Mouse (Mus musculus) kidney, adult 18-20 months (tissue): ENCODE results near the gene Daam2.

Experiments
- DNase-seq: peaks from one replicate; pipeline ENCODE4 v3.0.0; 2021

The Daam2 gene

GRCm38 (mm10) chr17:49428751-49429415 lies 135.3 kb downstream of the Daam2 start:
- peak; percentile 42 for DNase-seq

- peak; percentile 96 for DNase-seq
Observed at GRCm38 (mm10) chr17:49428239-49428688, 135.9 kb downstream of the Daam2 start, which contains the start of gene Mocs1. Mocs1 (plus strand) TSS chr17:49428362.

GRCm38 (mm10) chr17:49427631-49428238 lies 136.4 kb downstream of the Daam2 start:
- no peak for DNase-seq

DNA sequence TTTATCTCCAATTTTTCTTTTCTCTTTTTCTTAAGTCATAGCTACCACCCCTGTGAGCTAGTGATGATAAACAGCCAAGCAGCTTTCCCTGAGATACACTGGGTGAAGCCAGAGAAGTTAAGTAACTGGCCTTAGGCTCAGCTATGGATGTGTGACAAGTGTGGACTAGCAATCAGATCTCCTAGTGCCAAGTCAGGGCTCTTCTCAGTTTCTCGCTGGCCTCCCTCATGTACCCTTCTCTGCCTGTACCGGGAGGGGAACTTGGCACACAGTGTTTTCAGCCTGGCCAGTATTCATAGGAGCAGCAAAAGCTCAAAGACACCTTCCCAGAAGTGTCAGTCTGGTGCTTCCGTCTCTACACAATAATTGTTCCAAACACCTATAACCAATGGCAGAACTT lies 140.3 kb downstream of the Daam2 start:
- DNase-seq = no peak

DNA sequence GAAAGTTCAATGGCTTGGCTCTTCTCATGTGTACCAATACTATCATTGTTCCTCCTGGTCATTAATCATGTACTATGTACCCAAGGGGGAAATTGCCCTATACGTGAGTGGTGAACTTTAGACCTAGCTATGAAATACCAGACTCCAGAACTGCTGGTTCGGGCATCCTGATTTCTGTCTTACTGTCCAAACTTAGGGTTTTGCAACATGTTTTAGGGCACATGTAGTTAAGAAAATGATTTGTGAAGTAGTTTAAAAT lies 141.1 kb downstream of the Daam2 start:
- no peak for DNase-seq

DNA sequence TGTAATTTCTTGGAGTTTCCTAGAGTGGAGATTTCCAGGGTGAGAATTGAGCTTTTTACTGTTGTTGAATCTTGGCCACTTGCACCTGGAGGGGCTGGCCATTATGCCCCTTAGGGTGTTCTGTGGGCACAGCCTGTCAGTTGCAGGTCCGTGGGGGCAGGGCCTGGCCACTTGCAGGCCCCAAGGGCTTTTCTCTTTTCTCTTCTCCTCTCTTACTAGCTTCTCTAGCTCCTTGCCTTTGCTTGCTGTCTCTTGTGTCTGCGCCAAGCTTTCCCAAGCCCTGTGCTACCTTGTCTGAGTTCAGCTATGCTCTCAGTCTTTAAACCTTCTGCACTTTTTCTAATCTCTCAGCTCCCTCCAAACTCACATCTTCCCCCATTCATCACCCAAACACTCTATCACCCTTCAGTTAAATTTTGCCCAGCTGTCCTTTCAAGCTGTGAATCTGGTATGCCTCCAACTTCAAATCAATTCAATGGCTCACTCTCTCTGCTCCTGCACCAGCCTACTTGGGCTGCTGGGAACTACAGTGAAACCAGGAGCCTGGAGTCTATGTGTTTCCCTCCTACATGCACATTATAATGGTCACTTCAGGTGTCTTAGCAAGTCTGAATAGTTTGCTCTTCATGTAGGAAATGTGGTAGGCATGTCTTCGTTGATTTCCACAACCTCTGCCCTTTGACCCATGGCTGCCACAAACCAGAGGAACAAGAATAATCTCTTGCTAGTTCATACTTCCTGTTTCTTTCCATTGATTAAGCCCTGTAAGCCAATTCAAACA lies 141.7 kb downstream of the Daam2 start:
- no peak for DNase-seq

DNA sequence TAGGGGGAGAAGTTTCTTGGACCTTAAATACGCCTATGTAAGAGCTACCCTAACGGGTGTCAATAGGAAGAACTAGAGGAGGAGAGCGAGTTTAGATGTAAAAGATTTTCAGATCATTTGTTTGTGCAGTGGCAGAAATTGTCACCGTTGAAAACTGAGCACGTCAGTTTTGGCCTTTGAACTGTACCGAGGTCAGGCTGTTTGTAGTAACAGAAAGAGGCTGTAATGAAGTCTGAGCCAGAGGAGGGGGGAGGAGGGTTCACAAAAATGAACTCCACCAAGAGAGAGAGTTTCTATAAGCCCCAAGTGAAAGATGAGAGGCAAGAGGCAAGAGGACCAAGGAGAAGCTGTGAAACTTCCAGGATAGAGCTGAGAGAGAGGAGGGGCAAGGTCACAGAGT lies 144.3 kb downstream of the Daam2 start:
- DNase-seq = no peak

DNA sequence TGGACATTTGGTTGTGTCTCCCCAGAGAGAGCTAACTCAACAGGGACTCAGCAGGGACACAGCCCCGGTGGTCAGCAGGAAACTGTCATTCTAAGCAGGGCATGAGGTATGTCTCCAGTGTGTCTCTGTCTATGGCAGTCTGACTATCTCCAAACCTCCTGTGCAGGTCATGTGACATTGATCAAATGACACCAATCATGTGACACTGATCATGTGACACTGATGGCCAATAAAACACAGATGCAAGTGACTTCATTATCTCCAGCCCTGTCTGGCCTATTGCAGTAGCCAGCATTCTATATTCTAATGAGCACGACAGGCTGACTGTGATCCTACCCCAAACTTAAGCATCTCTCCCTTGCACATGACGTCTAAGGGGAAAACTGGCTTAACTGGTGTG lies 147.9 kb downstream of the Daam2 start:
- no peak for DNase-seq

DNA sequence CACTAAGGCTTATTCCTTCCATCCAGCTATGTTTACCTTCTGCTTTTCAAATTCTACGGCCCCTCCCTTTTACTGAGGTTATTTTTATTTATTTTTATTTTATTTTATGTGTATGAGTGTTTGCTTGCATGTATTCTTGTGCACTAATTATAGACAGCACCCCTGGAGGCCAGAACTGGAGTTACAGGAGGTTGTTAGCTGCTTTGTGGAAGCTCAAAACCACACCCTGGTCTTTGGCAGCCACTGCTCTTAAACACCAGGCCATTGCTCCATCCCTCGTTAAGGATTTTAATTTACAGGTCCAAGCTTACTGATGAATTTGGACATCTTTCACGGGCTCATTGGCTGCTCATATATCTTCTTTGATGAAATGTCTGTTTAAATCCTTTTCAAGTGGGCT lies 150.6 kb downstream of the Daam2 start:
- DNase-seq = no peak

DNA sequence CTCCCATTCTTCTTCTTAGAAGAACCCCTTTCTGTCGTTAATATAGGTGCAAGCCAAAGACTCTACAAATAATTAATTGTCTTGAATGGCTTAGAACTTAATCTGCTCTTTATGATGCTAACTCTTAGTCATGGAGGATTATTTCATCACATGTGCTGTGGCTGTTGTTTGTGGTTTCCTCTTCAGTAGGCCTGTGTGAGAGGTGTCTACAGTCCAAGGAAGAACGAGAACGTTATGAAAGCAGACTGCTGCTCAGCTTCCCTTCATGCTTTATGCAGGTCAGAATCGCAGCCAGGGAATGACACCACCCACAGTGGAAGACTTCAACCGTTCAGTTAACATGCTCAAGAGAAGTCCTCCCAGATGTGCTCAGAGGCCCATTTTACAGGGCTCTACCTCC lies 151.2 kb downstream of the Daam2 start:
- no peak for DNase-seq
